Mouse (Mus musculus): ENCODE data around the gene Emg1.
A peak's percentile ranks its signal among the peaks of the same experiment; 100 is the strongest.

- TF ChIP-seq CTCF (IDR thresholded peaks at IDR 0.05; ENCODE audit: low read depth) (peak; percentile 8; the same call in 1 of the 2 replicates), EP300 (IDR thresholded peaks at IDR 0.05; ENCODE audit: low read depth) (peak; percentile 55)
Measured at GRCm38 (mm10) chr6:124711824-124712782, at the start of gene Emg1, which contains the start of gene Phb2.

All from liver, embryonic 14.5 days (tissue).